Mouse (Mus musculus): Measurements from ENCODE around the gene Cd72. TPM values are rescaled to one million over a fixed set of nuclear protein-coding genes. Genes with fewer than 3 reads are reported as not detected.
"Not testable (repeated sequence)": the region's sequence is repeated elsewhere in the genome, so short reads cannot be mapped to it uniquely, and the experiment has no call there.

The Cd72 gene
- polyA plus RNA-seq, 1 experiment from 2014 or later = 3.9 TPM

GRCm38 (mm10) chr4:43492101-43492820, 37.8 kb upstream of the Cd72 start:
- Histone ChIP-seq H3K9me3 (replicated peaks) (peaks cover 3% of the 10 kb centered on the region; the same call in 1 of the 2 replicates), H3K4me2 (peak overlapping the region; percentile 63), H3K36me3 (ENCODE audit: poor library complexity, severe bottlenecking) (peaks cover 13% of the 10 kb centered on the region; the same call in 1 of the 2 replicates), H3K27me3 (no peaks in the 10 kb centered on the region), H3K9ac (no peak overlapping the region), H3K27ac (peak overlapping the region; percentile 78), H3K4me1 (peaks cover 23% of the 10 kb centered on the region), H3K4me3 (peak overlapping the region; percentile 56)
- WGBS = 43% methylated on average over 12 of the region's 12 CpGs
- ATAC-seq = no peak

GRCm38 (mm10) chr4:43490801-43491200, 36.4 kb upstream of the Cd72 start:
- Histone ChIP-seq H3K27ac (no peak overlapping the region), H3K4me3 (no peak overlapping the region), H3K4me1 (peaks cover 15% of the 10 kb centered on the region), H3K9me3 (replicated peaks) (peaks cover 3% of the 10 kb centered on the region; the same call in 1 of the 2 replicates), H3K9ac (no peak overlapping the region), H3K36me3 (ENCODE audit: poor library complexity, severe bottlenecking) (0 out of 2 replicates have a peak, but pooled peaks cover 3% of the 10 kb centered on the region), H3K4me2 (no peak overlapping the region), H3K27me3 (no peaks in the 10 kb centered on the region)
- WGBS = 91% methylated on average over 5 of the region's 5 CpGs
- no peak for ATAC-seq

GRCm38 (mm10) chr4:43489611-43490010, 35.2 kb upstream of the Cd72 start:
- H3K4me2 ChIP-seq = no peak overlapping the region
- H3K4me1 ChIP-seq = peaks cover 9% of the 10 kb centered on the region
- no peaks in the 10 kb centered on the region for H3K27me3 ChIP-seq
- H3K9ac ChIP-seq = no peak overlapping the region
- no peak for ATAC-seq
- peaks cover 3% of the 10 kb centered on the region; the same call in 1 of the 2 replicates for H3K9me3 ChIP-seq (replicated peaks)
- no peak overlapping the region for H3K27ac ChIP-seq
- H3K36me3 ChIP-seq (ENCODE audit: poor library complexity, severe bottlenecking) = no peaks in the 10 kb centered on the region
- 94% methylated on average over 3 of the region's 3 CpGs for WGBS
- no peak overlapping the region for H3K4me3 ChIP-seq

- H3K27me3 ChIP-seq; ATAC-seq; H3K4me3 ChIP-seq; H3K9ac ChIP-seq; H3K9me3 ChIP-seq (replicated peaks); H3K4me1 ChIP-seq; H3K4me2 ChIP-seq; H3K27ac ChIP-seq; H3K36me3 ChIP-seq (ENCODE audit: poor library complexity, severe bottlenecking): not testable (repeated sequence)
- WGBS = 85% methylated on average over 5 of the region's 5 CpGs
Observed at GRCm38 (mm10) chr4:43485666-43486065, 31.2 kb upstream of the Cd72 start.

- H3K27ac ChIP-seq = no peak within 1 kb of the TSS
- no peaks in the 10 kb centered on the region for H3K9me3 ChIP-seq (replicated peaks)
- H3K4me2 ChIP-seq = no peak within 1 kb of the TSS
- no peak for ATAC-seq
- H3K9ac ChIP-seq = no peak within 1 kb of the TSS
- no peak within 1 kb of the TSS for H3K4me3 ChIP-seq
- no peaks in the 10 kb centered on the region for H3K36me3 ChIP-seq (ENCODE audit: poor library complexity, severe bottlenecking)
- no peaks in the 10 kb centered on the region for H3K27me3 ChIP-seq
- 60% methylated on average over 12 of the region's 12 CpGs for WGBS
- H3K4me1 ChIP-seq = no peaks in the 10 kb centered on the region
Observed at GRCm38 (mm10) chr4:43483535-43484091, 29.2 kb upstream of the Cd72 start, which contains the start of gene Sit1. Sit1 (minus strand) TSS chr4:43483734.

- Histone ChIP-seq H3K27me3 (no peaks in the 10 kb centered on the region), H3K9me3 (replicated peaks) (no peaks in the 10 kb centered on the region), H3K27ac (no peak overlapping the region), H3K9ac (no peak overlapping the region), H3K4me1 (no peaks in the 10 kb centered on the region), H3K4me2 (no peak overlapping the region), H3K36me3 (ENCODE audit: poor library complexity, severe bottlenecking) (no peaks in the 10 kb centered on the region), H3K4me3 (no peak overlapping the region)
- WGBS = 80% methylated on average over 10 of the region's 10 CpGs
- ATAC-seq = no peak
Observed at GRCm38 (mm10) chr4:43482591-43482990, 28.2 kb upstream of the Cd72 start.

- no peaks in the 10 kb centered on the region for H3K36me3 ChIP-seq (ENCODE audit: poor library complexity, severe bottlenecking)
- no peak overlapping the region for H3K9ac ChIP-seq
- ATAC-seq = no peak
- 81% methylated on average over 7 of the region's 7 CpGs for WGBS
- no peaks in the 10 kb centered on the region for H3K9me3 ChIP-seq (replicated peaks)
- no peak overlapping the region for H3K4me3 ChIP-seq
- no peak overlapping the region for H3K4me2 ChIP-seq
- no peak overlapping the region for H3K27ac ChIP-seq
- no peaks in the 10 kb centered on the region for H3K27me3 ChIP-seq
- no peaks in the 10 kb centered on the region for H3K4me1 ChIP-seq
Observed at GRCm38 (mm10) chr4:43481894-43482456, 27.5 kb upstream of the Cd72 start.

- H3K27me3 ChIP-seq = no peaks in the 10 kb centered on the region
- no peak overlapping the region for H3K4me2 ChIP-seq
- 81% methylated on average over 5 of the region's 5 CpGs for WGBS
- H3K4me3 ChIP-seq = no peak overlapping the region
- no peaks in the 10 kb centered on the region for H3K36me3 ChIP-seq (ENCODE audit: poor library complexity, severe bottlenecking)
- no peak overlapping the region for H3K9ac ChIP-seq
- H3K4me1 ChIP-seq = no peaks in the 10 kb centered on the region
- no peak for ATAC-seq
- no peak overlapping the region for H3K27ac ChIP-seq
- H3K9me3 ChIP-seq (replicated peaks) = no peaks in the 10 kb centered on the region
Observed at GRCm38 (mm10) chr4:43480985-43481384, 26.6 kb upstream of the Cd72 start.

- H3K4me2 ChIP-seq = 0 out of 2 replicates have a peak overlapping the region, but pooled peaks have one; percentile 3
Observed at GRCm38 (mm10) chr4:43478906-43479832, 24.7 kb upstream of the Cd72 start.

GRCm38 (mm10) chr4:43478534-43478858, 24.1 kb upstream of the Cd72 start:
- Histone ChIP-seq H3K36me3 (ENCODE audit: poor library complexity, severe bottlenecking) (no peaks in the 10 kb centered on the region), H3K4me1 (no peaks in the 10 kb centered on the region), H3K4me2 (peak overlapping the region; percentile 54), H3K27me3 (no peaks in the 10 kb centered on the region), H3K9ac (peak overlapping the region; percentile 56), H3K4me3 (peak overlapping the region; percentile 33), H3K9me3 (replicated peaks) (no peaks in the 10 kb centered on the region), H3K27ac (no peak overlapping the region)
- 62% methylated on average over 8 of the region's 8 CpGs for WGBS
- ATAC-seq = no peak; the same call in none of the 2 replicates

More at GRCm38 (mm10) chr4:43478906-43479832, 24.7 kb upstream of the Cd72 start:
- Histone ChIP-seq H3K27me3 (no peaks in the 10 kb centered on the region), H3K4me3 (no peak overlapping the region), H3K27ac (no peak overlapping the region), H3K4me1 (no peaks in the 10 kb centered on the region), H3K9me3 (replicated peaks) (no peaks in the 10 kb centered on the region), H3K9ac (no peak overlapping the region), H3K36me3 (ENCODE audit: poor library complexity, severe bottlenecking) (no peaks in the 10 kb centered on the region)
- ATAC-seq = no peak
- 50% methylated on average over 24 of the region's 24 CpGs for WGBS

- Histone ChIP-seq H3K4me2 (peak overlapping the region; percentile 54), H3K27me3 (no peaks in the 10 kb centered on the region), H3K27ac (no peak overlapping the region), H3K9me3 (replicated peaks) (no peaks in the 10 kb centered on the region), H3K4me1 (no peaks in the 10 kb centered on the region), H3K36me3 (ENCODE audit: poor library complexity, severe bottlenecking) (no peaks in the 10 kb centered on the region), H3K9ac (peak overlapping the region; percentile 56), H3K4me3 (peak overlapping the region; percentile 33)
- WGBS = 17% methylated on average over 11 of the region's 11 CpGs
- peak; percentile 98 for ATAC-seq
Observed at GRCm38 (mm10) chr4:43477857-43478533, 23.6 kb upstream of the Cd72 start.

All from forebrain, embryonic 13.5 days (tissue).